Mouse (Mus musculus) lung, postnatal 0 days (tissue): Measurements from ENCODE around the gene Skap1. TPM values are rescaled to one million over a fixed set of nuclear protein-coding genes. Genes with fewer than 3 reads are reported as not detected.

Experiments used
- ATAC-seq: fragments of 200-750 bp; cut with Nextera tagmentation; 2 replicates; pipeline ENCODE4 v1.8.0; 2017; ENCODE audit warnings: moderate library complexity
- DNase-seq: peaks from one replicate; pipeline ENCODE4 v3.0.0-alpha.2; 2016; ENCODE audit warnings: low spot score
- H3K27ac ChIP-seq: fragments of 300-500 bp; sonication (generic); 2 replicates; pipeline ENCODE4 v1.5.1; 2014; ENCODE audit warnings: antibody characterized with exemption, mild to moderate bottlenecking, low read length, mixed read lengths
- H3K27me3 ChIP-seq: fragments of 300-500 bp; sonication (generic); replicated peaks from 2 replicates; pipeline ENCODE4 v1.6.1; 2014; ENCODE audit warnings: low read length, mixed read lengths; ENCODE audit not compliant: insufficient read depth
- H3K36me3 ChIP-seq: fragments of 300-500 bp; sonication (generic); 2 replicates; pipeline ENCODE4 v1.6.1; 2014; ENCODE audit warnings: low read length, mixed read lengths; ENCODE audit not compliant: insufficient read depth
- H3K4me1 ChIP-seq: fragments of 300-500 bp; sonication (generic); 2 replicates; pipeline ENCODE4 v1.6.1; 2014; ENCODE audit warnings: antibody characterized with exemption, low read depth, low read length, mixed read lengths; ENCODE audit not compliant: insufficient read depth
- H3K4me2 ChIP-seq: fragments of 300-500 bp; sonication (generic); replicated peaks from 2 replicates; pipeline ENCODE4 v1.6.1; 2014; ENCODE audit warnings: low read depth, mild to moderate bottlenecking, low read length, moderate library complexity, mixed read lengths
- H3K4me3 ChIP-seq: fragments of 300-500 bp; sonication (generic); 2 replicates; pipeline ENCODE4 v1.5.1; 2014; ENCODE audit warnings: low read depth, low read length
- H3K9ac ChIP-seq: fragments of 300-500 bp; sonication (generic); replicated peaks from 2 replicates; pipeline ENCODE4 v1.6.1; 2014; ENCODE audit warnings: low read depth, mild to moderate bottlenecking
- H3K9me3 ChIP-seq: fragments of 300-500 bp; sonication (generic); 2 replicates; pipeline ENCODE4 v1.6.1; 2016; ENCODE audit warnings: low read length, mixed read lengths
- CTCF ChIP-seq: IDR thresholded peaks from 2 replicates; pipeline ENCODE4 v1.5.1; 2016; ENCODE audit warnings: antibody characterized with exemption, mild to moderate bottlenecking
- EP300 ChIP-seq: IDR thresholded peaks from 2 replicates; pipeline ENCODE4 v1.6.1; 2016; ENCODE audit warnings: antibody characterized with exemption, mild to moderate bottlenecking, control low read depth
- WGBS: fragments of 180-500 bp; shearing (Covaris S2); extraction: QIAGEN DNeasy Blood & Tissue Kit; methylation state at CpG from one replicate; pipeline ENCODE4 v1.1.7; 2014; 5-methylcytosine and 5-hydroxymethylcytosine counted together
- polyA plus RNA-seq: library from polyadenylated mRNA; unstranded; fragments of >200 nt; fragmentation: Nextera tagmentation; extraction: Ambion mirVana; gene quantifications from 2 replicates; pipeline ENCODE4 v1.2.1, GENCODE M21; 2015

The Skap1 gene
- polyA plus RNA-seq, 1 experiment from 2014 or later: 0.73 TPM

GRCm38 (mm10) chr11:96482711-96483110, 18.3 kb downstream of the Skap1 start:
- Histone ChIP-seq H3K4me1 (no peaks in the 10 kb centered on the region), H3K9ac (no peak overlapping the region), H3K9me3 (no peaks in the 10 kb centered on the region), H3K27me3 (no peaks in the 10 kb centered on the region), H3K4me2 (no peak overlapping the region), H3K27ac (no peak overlapping the region), H3K4me3 (no peak overlapping the region), H3K36me3 (no peaks in the 10 kb centered on the region)
- DNase-seq (no peak), ATAC-seq (no peak)
- WGBS: 47% methylated on average over 3 of the region's 3 CpGs
- no peak for TF ChIP-seq CTCF

- Histone ChIP-seq H3K36me3 (no peaks in the 10 kb centered on the region), H3K27me3 (no peaks in the 10 kb centered on the region), H3K4me2 (no peak overlapping the region), H3K9ac (no peak overlapping the region), H3K9me3 (no peaks in the 10 kb centered on the region), H3K4me1 (no peaks in the 10 kb centered on the region), H3K27ac (no peak overlapping the region), H3K4me3 (no peak overlapping the region)
- DNase-seq (no peak), ATAC-seq (no peak)
- TF ChIP-seq EP300: no peak
- TF ChIP-seq CTCF: no peak
Measured at GRCm38 (mm10) chr11:96483179-96483578, 18.8 kb downstream of the Skap1 start.

- Histone ChIP-seq H3K4me1 (no peaks in the 10 kb centered on the region), H3K4me2 (no peak overlapping the region), H3K4me3 (no peak overlapping the region), H3K27ac (no peak overlapping the region), H3K27me3 (no peaks in the 10 kb centered on the region), H3K9me3 (no peaks in the 10 kb centered on the region), H3K9ac (no peak overlapping the region), H3K36me3 (no peaks in the 10 kb centered on the region)
- WGBS: 70% methylated on average over 8 of the region's 8 CpGs
- ATAC-seq: no peak
- TF ChIP-seq CTCF (no peak), EP300 (no peak)
- DNase-seq: no peak
Measured at GRCm38 (mm10) chr11:96498481-96498880, 34.1 kb downstream of the Skap1 start.

- H3K27me3 ChIP-seq: no peaks in the 10 kb centered on the region
- DNase-seq (no peak), ATAC-seq (no peak)
- no peak overlapping the region for H3K9ac ChIP-seq
- H3K36me3 ChIP-seq: no peaks in the 10 kb centered on the region
- no peaks in the 10 kb centered on the region for H3K4me1 ChIP-seq
- no peak overlapping the region for H3K4me3 ChIP-seq
- no peak overlapping the region for H3K4me2 ChIP-seq
- WGBS: 52% methylated on average over 6 of the region's 6 CpGs
- H3K9me3 ChIP-seq: no peaks in the 10 kb centered on the region
- no peak overlapping the region for H3K27ac ChIP-seq
- no peak for TF ChIP-seq CTCF
Measured at GRCm38 (mm10) chr11:96501042-96501441, 36.6 kb downstream of the Skap1 start.

GRCm38 (mm10) chr11:96502948-96503347, 38.6 kb downstream of the Skap1 start:
- 39% methylated on average over 3 of the region's 3 CpGs for WGBS
- no peak overlapping the region for H3K4me3 ChIP-seq
- TF ChIP-seq CTCF: no peak
- no peaks in the 10 kb centered on the region for H3K9me3 ChIP-seq
- H3K27ac ChIP-seq: peak overlapping the region; percentile 52
- DNase-seq (peak; percentile 35), ATAC-seq (peak; percentile 67)
- H3K9ac ChIP-seq: no peak overlapping the region
- H3K27me3 ChIP-seq: no peaks in the 10 kb centered on the region
- H3K36me3 ChIP-seq: no peaks in the 10 kb centered on the region
- no peak overlapping the region for H3K4me2 ChIP-seq
- H3K4me1 ChIP-seq: no peaks in the 10 kb centered on the region

- ATAC-seq (no peak), DNase-seq (peak; percentile 23)
- H3K9ac ChIP-seq: no peak overlapping the region
- no peak overlapping the region for H3K4me3 ChIP-seq
- H3K4me2 ChIP-seq: 0 out of 2 replicates have a peak overlapping the region, but pooled peaks have one; percentile 33
- 26% methylated on average over 12 of the region's 12 CpGs for WGBS
- no peaks in the 10 kb centered on the region for H3K9me3 ChIP-seq
- H3K27me3 ChIP-seq: no peaks in the 10 kb centered on the region
- H3K36me3 ChIP-seq: no peaks in the 10 kb centered on the region
- no peaks in the 10 kb centered on the region for H3K4me1 ChIP-seq
- no peak for TF ChIP-seq CTCF
- TF ChIP-seq EP300: 0 out of 2 replicates have a peak, but pooled peaks have one; percentile 16
- no peak overlapping the region for H3K27ac ChIP-seq
Measured at GRCm38 (mm10) chr11:96504509-96505119, 40.2 kb downstream of the Skap1 start.

- WGBS: 35% methylated on average over 5 of the region's 5 CpGs
Measured at GRCm38 (mm10) chr11:96505841-96506240, 41.4 kb downstream of the Skap1 start.

More at GRCm38 (mm10) chr11:96505841-96506240, 41.4 kb downstream of the Skap1 start:
- H3K9me3 ChIP-seq: no peaks in the 10 kb centered on the region
- no peak overlapping the region for H3K27ac ChIP-seq
- H3K27me3 ChIP-seq: no peaks in the 10 kb centered on the region
- H3K36me3 ChIP-seq: no peaks in the 10 kb centered on the region
- no peak for ATAC-seq
- H3K4me3 ChIP-seq: no peak overlapping the region
- no peak overlapping the region for H3K4me2 ChIP-seq
- no peak overlapping the region for H3K9ac ChIP-seq
- DNase-seq: no peak
- no peaks in the 10 kb centered on the region for H3K4me1 ChIP-seq
- TF ChIP-seq EP300 (no peak), CTCF (no peak)
